Mouse (Mus musculus) testis, postnatal 10 days (tissue): ENCODE measurements at regions not wholly inside any gene's neighbourhood (a gene's known extent, or its start where the extent isn't known, plus 50 kb on each side); places are given as distances from the start of the nearest gene placed in this dataset.

Source experiments
- DNase-seq: peaks from one replicate; pipeline ENCODE4 v3.0.0; 2021; ENCODE audit warnings: low spot score

- DNase-seq = no peak
Measured at GRCm38 (mm10) chr15:72321528-72321927, 1512.8 kb upstream of the Gm6569 start.

- DNase-seq = no peak
Measured at GRCm38 (mm10) chr15:72322127-72322526, 1512.2 kb upstream of the Gm6569 start.

- DNase-seq = no peak
Measured at GRCm38 (mm10) chr15:72323158-72323557, 1511.2 kb upstream of the Gm6569 start.

GRCm38 (mm10) chr15:72331262-72331661 is 1503.1 kb upstream of the Gm6569 start:
- DNase-seq = no peak

GRCm38 (mm10) chr15:72334497-72334896 is 1499.9 kb upstream of the Gm6569 start:
- DNase-seq = no peak

- no peak for DNase-seq
Measured at GRCm38 (mm10) chr15:72339629-72340028, 1494.7 kb upstream of the Gm6569 start.

GRCm38 (mm10) chr15:72341991-72342390 is 1492.4 kb upstream of the Gm6569 start:
- no peak for DNase-seq

GRCm38 (mm10) chr15:72342504-72342903 is 1491.9 kb upstream of the Gm6569 start:
- no peak for DNase-seq

GRCm38 (mm10) chr15:72343794-72344193 is 1490.6 kb upstream of the Gm6569 start:
- DNase-seq = no peak

- DNase-seq = no peak
Measured at GRCm38 (mm10) chr15:72353371-72353770, 1481.0 kb upstream of the Gm6569 start.

GRCm38 (mm10) chr15:72355626-72356025 is 1478.7 kb upstream of the Gm6569 start:
- DNase-seq = no peak

- DNase-seq = no peak
Measured at GRCm38 (mm10) chr15:72359636-72360035, 1474.7 kb upstream of the Gm6569 start.

GRCm38 (mm10) chr15:72360049-72360448 is 1474.3 kb upstream of the Gm6569 start:
- no peak for DNase-seq

- peak; percentile 46 for DNase-seq
Measured at GRCm38 (mm10) chr15:72360463-72361030, 1473.8 kb upstream of the Gm6569 start.

GRCm38 (mm10) chr15:72373041-72373440 is 1461.3 kb upstream of the Gm6569 start:
- no peak for DNase-seq

- DNase-seq = no peak
Measured at GRCm38 (mm10) chr15:72377201-72377600, 1457.2 kb upstream of the Gm6569 start.

- DNase-seq = no peak
Measured at GRCm38 (mm10) chr15:72379291-72379690, 1455.1 kb upstream of the Gm6569 start.

- no peak for DNase-seq
Measured at GRCm38 (mm10) chr15:72381164-72381563, 1453.2 kb upstream of the Gm6569 start.

GRCm38 (mm10) chr15:72381744-72382143 is 1452.6 kb upstream of the Gm6569 start:
- DNase-seq = no peak

- DNase-seq = no peak
Measured at GRCm38 (mm10) chr15:72382521-72382920, 1451.8 kb upstream of the Gm6569 start.

GRCm38 (mm10) chr15:72383062-72383461 is 1451.3 kb upstream of the Gm6569 start:
- DNase-seq = no peak

- no peak for DNase-seq
Measured at GRCm38 (mm10) chr15:72383470-72383869, 1450.9 kb upstream of the Gm6569 start.

- DNase-seq = no peak
Measured at GRCm38 (mm10) chr15:72393226-72393625, 1441.1 kb upstream of the Gm6569 start.

GRCm38 (mm10) chr15:72411956-72412355 is 1422.4 kb upstream of the Gm6569 start:
- DNase-seq = no peak
